Mouse (Mus musculus): Measurements from ENCODE around the gene F11.

Gene F11

GRCm38 (mm10) chr8:45261920-45262319 lies at the start of gene F11:
Gene F11, minus strand, starts transcription at chr8:45262031.
- no peak for DNase-seq (ENCODE audit: low spot score)

- DNase-seq (ENCODE audit: low spot score) = no peak
Observed at GRCm38 (mm10) chr8:45310967-45311366, 49.1 kb upstream of the F11 start.

- no peak for DNase-seq (ENCODE audit: low spot score)
Observed at GRCm38 (mm10) chr8:45308366-45308765, 46.5 kb upstream of the F11 start, which contains the start of gene Gm45753. Gene Gm45753, minus strand, starts transcription at chr8:45308466.

- no peak for DNase-seq (ENCODE audit: low spot score)
Observed at GRCm38 (mm10) chr8:45305479-45305878, 43.6 kb upstream of the F11 start.

GRCm38 (mm10) chr8:45304354-45304753 lies 42.5 kb upstream of the F11 start:
- DNase-seq (ENCODE audit: low spot score) = no peak

GRCm38 (mm10) chr8:45302390-45302789 lies 40.6 kb upstream of the F11 start:
- DNase-seq (ENCODE audit: low spot score) = no peak

- no peak for DNase-seq (ENCODE audit: low spot score)
Observed at GRCm38 (mm10) chr8:45295276-45295675, 33.4 kb upstream of the F11 start.

GRCm38 (mm10) chr8:45294687-45295086 lies 32.9 kb upstream of the F11 start, which contains the start of gene Klkb1:
Gene Klkb1, minus strand, starts transcription at chr8:45294859.
- DNase-seq (ENCODE audit: low spot score) = no peak

GRCm38 (mm10) chr8:45291790-45292189 lies 30.0 kb upstream of the F11 start:
- DNase-seq (ENCODE audit: low spot score) = no peak

GRCm38 (mm10) chr8:45281630-45282029 lies 19.8 kb upstream of the F11 start:
- DNase-seq (ENCODE audit: low spot score) = no peak

- no peak for DNase-seq (ENCODE audit: low spot score)
Observed at GRCm38 (mm10) chr8:45277453-45277852, 15.6 kb upstream of the F11 start.

GRCm38 (mm10) chr8:45274317-45274716 lies 12.5 kb upstream of the F11 start:
- DNase-seq (ENCODE audit: low spot score) = no peak

- DNase-seq (ENCODE audit: low spot score) = no peak
Observed at GRCm38 (mm10) chr8:45269056-45269455, 7.2 kb upstream of the F11 start.

- no peak for DNase-seq (ENCODE audit: low spot score)
Observed at GRCm38 (mm10) chr8:45268485-45268884, 6.7 kb upstream of the F11 start.

- no peak for DNase-seq (ENCODE audit: low spot score)
Observed at GRCm38 (mm10) chr8:45267611-45268391, 6.0 kb upstream of the F11 start.

GRCm38 (mm10) chr8:45266993-45267392 lies 5.2 kb upstream of the F11 start:
- DNase-seq (ENCODE audit: low spot score) = no peak

- no peak for DNase-seq (ENCODE audit: low spot score)
Observed at GRCm38 (mm10) chr8:45264918-45265317, 3.1 kb upstream of the F11 start.

- DNase-seq (ENCODE audit: low spot score) = no peak
Observed at GRCm38 (mm10) chr8:45262851-45263250, 1.0 kb upstream of the F11 start.

- DNase-seq (ENCODE audit: low spot score) = no peak
Observed at GRCm38 (mm10) chr8:45258421-45258820, 3.4 kb downstream of the F11 start.

GRCm38 (mm10) chr8:45255040-45255439 lies 6.8 kb downstream of the F11 start:
- DNase-seq (ENCODE audit: low spot score) = no peak

GRCm38 (mm10) chr8:45254194-45254842 lies 7.5 kb downstream of the F11 start:
- no peak for DNase-seq (ENCODE audit: low spot score)

GRCm38 (mm10) chr8:45253586-45253985 lies 8.2 kb downstream of the F11 start:
- no peak for DNase-seq (ENCODE audit: low spot score)

GRCm38 (mm10) chr8:45253111-45253510 lies 8.7 kb downstream of the F11 start:
- no peak for DNase-seq (ENCODE audit: low spot score)
